Mouse (Mus musculus): Measurements from ENCODE around the gene Ptchd1.

- TF ChIP-seq CTCF (IDR thresholded peaks at IDR 0.05; ENCODE audit: control insufficient read depth, insufficient read depth, insufficient read length) (no peak), CEBPB (IDR thresholded peaks at IDR 0.05; ENCODE audit: low read depth) (no peak), USF1 (IDR thresholded peaks at IDR 0.05; ENCODE audit: low read depth) (no peak), MYOD1 (IDR thresholded peaks at IDR 0.05; ENCODE audit: control insufficient read depth, insufficient read length, low read depth) (no peak), MAX (IDR thresholded peaks at IDR 0.05) (no peak)
Observed at GRCm38 (mm10) chrX:155601196-155601595, 22.4 kb downstream of the Ptchd1 start.

Data from C2C12 (cell line).